Mouse (Mus musculus) hindbrain, embryonic 13.5 days (tissue): ENCODE data around the gene Mif4gd. TPM values are rescaled to one million over a fixed set of nuclear protein-coding genes. Genes with fewer than 3 reads are reported as not detected.
A peak's percentile ranks its signal among the peaks of the same experiment; 100 is the strongest.

Experiments
- ATAC-seq: fragments of 200-750 bp; cut with Nextera tagmentation; 2 replicates; pipeline ENCODE4 v1.8.0; 2017; ENCODE audit warnings: moderate TSS enrichment; ENCODE audit not compliant: low FRiP score
- H3K27ac ChIP-seq: fragments of 300-500 bp; sonication (generic); 2 replicates; pipeline ENCODE4 v1.5.1; 2015; ENCODE audit warnings: inconsistent platforms, mild to moderate bottlenecking, moderate library complexity
- H3K27me3 ChIP-seq: fragments of 300-500 bp; sonication (generic); 2 replicates; pipeline ENCODE4 v1.6.1; 2015; ENCODE audit warnings: mild to moderate bottlenecking, inconsistent platforms
- H3K36me3 ChIP-seq: fragments of 300-500 bp; sonication (generic); 2 replicates; pipeline ENCODE4 v1.6.1; 2015; ENCODE audit warnings: mild to moderate bottlenecking, inconsistent platforms
- H3K4me1 ChIP-seq: fragments of 300-500 bp; sonication (generic); replicated peaks from 2 replicates; pipeline ENCODE4 v1.6.1; 2015; ENCODE audit warnings: inconsistent platforms
- H3K4me2 ChIP-seq: fragments of 300-500 bp; sonication (generic); 2 replicates; pipeline ENCODE4 v1.6.1; 2015; ENCODE audit warnings: inconsistent platforms, mild to moderate bottlenecking, moderate library complexity
- H3K4me3 ChIP-seq: fragments of 300-500 bp; sonication (generic); 2 replicates; pipeline ENCODE4 v1.5.1; 2015; ENCODE audit warnings: mild to moderate bottlenecking, inconsistent platforms
- H3K9ac ChIP-seq: fragments of 300-500 bp; sonication (generic); 2 replicates; pipeline ENCODE4 v1.6.1; 2015; ENCODE audit warnings: mild to moderate bottlenecking, inconsistent platforms
- H3K9me3 ChIP-seq: fragments of 300-500 bp; sonication (generic); 2 replicates; pipeline ENCODE4 v1.6.1; 2016; ENCODE audit warnings: inconsistent platforms
- WGBS: fragments of 180-500 bp; shearing (Covaris S2); methylation state at CpG from one replicate; pipeline ENCODE4 v1.1.7; 2015; 5-methylcytosine and 5-hydroxymethylcytosine counted together
- polyA plus RNA-seq: library from polyadenylated mRNA; unstranded; fragments of >200 nt; fragmentation: Nextera tagmentation; extraction: Ambion mirVana; gene quantifications from 2 replicates; pipeline ENCODE4 v1.2.1, GENCODE M21; 2015

Mif4gd gene
- polyA plus RNA-seq, 1 experiment from 2014 or later = 11.3 TPM

GRCm38 (mm10) chr11:115630532-115631504 lies 18.0 kb upstream of the Mif4gd start:
- WGBS = 53% methylated on average over 16 of the region's 16 CpGs
- Histone ChIP-seq H3K9me3 (no peaks in the 10 kb centered on the region), H3K4me2 (no peak overlapping the region), H3K27me3 (no peaks in the 10 kb centered on the region), H3K9ac (no peak overlapping the region), H3K4me3 (no peak overlapping the region), H3K4me1 (peaks cover 17% of the 10 kb centered on the region), H3K36me3 (no peaks in the 10 kb centered on the region), H3K27ac (no peak overlapping the region)
- ATAC-seq = no peak

GRCm38 (mm10) chr11:115629734-115630531 lies 17.2 kb upstream of the Mif4gd start:
- no peak for ATAC-seq
- 89% methylated on average over 13 of the region's 13 CpGs for WGBS

GRCm38 (mm10) chr11:115628465-115629101 lies 15.8 kb upstream of the Mif4gd start:
- H3K4me1 ChIP-seq = peaks cover 18% of the 10 kb centered on the region
- no peak overlapping the region for H3K27ac ChIP-seq
- H3K36me3 ChIP-seq = peaks cover 2% of the 10 kb centered on the region; the same call in 1 of the 2 replicates
- 54% methylated on average over 13 of the region's 13 CpGs for WGBS
- 0 out of 2 replicates have a peak overlapping the region, but pooled peaks have one; percentile 39 for H3K9ac ChIP-seq
- no peaks in the 10 kb centered on the region for H3K9me3 ChIP-seq
- peak overlapping the region; percentile 76 for H3K4me3 ChIP-seq
- peak; percentile 4; the same call in 1 of the 2 replicates for ATAC-seq
- H3K27me3 ChIP-seq = no peaks in the 10 kb centered on the region
- peak overlapping the region; percentile 51 for H3K4me2 ChIP-seq

More at GRCm38 (mm10) chr11:115629734-115630531, 17.2 kb upstream of the Mif4gd start:
- no peaks in the 10 kb centered on the region for H3K36me3 ChIP-seq
- no peaks in the 10 kb centered on the region for H3K27me3 ChIP-seq
- H3K4me2 ChIP-seq = no peak overlapping the region
- no peak overlapping the region for H3K9ac ChIP-seq
- H3K27ac ChIP-seq = no peak overlapping the region
- H3K4me1 ChIP-seq = peaks cover 18% of the 10 kb centered on the region
- no peaks in the 10 kb centered on the region for H3K9me3 ChIP-seq
- no peak overlapping the region for H3K4me3 ChIP-seq

- under 1% methylated on average over 47 of the region's 47 CpGs for WGBS
- Histone ChIP-seq H3K9ac (peak within 1 kb of the TSS; percentile 78), H3K4me3 (peak within 1 kb of the TSS; percentile 76), H3K4me1 (peaks cover 18% of the 10 kb centered on the region), H3K27me3 (no peaks in the 10 kb centered on the region), H3K9me3 (no peaks in the 10 kb centered on the region), H3K4me2 (peak within 1 kb of the TSS; percentile 89), H3K36me3 (peaks cover 9% of the 10 kb centered on the region), H3K27ac (peak within 1 kb of the TSS; percentile 48)
- peak; percentile 99 for ATAC-seq
Observed at GRCm38 (mm10) chr11:115627705-115628464, 15.1 kb upstream of the Mif4gd start, which contains the start of gene Slc25a19. Gene Slc25a19 (minus strand): TSS chr11:115628295.

- Histone ChIP-seq H3K4me3 (peak overlapping the region; percentile 76), H3K4me2 (peak overlapping the region; percentile 89), H3K9ac (peak overlapping the region; percentile 78), H3K36me3 (peaks cover 17% of the 10 kb centered on the region), H3K27me3 (no peaks in the 10 kb centered on the region), H3K4me1 (peaks cover 18% of the 10 kb centered on the region), H3K27ac (no peak overlapping the region), H3K9me3 (no peaks in the 10 kb centered on the region)
- ATAC-seq = no peak
- 51% methylated on average over 11 of the region's 11 CpGs for WGBS
Observed at GRCm38 (mm10) chr11:115626824-115627616, 14.3 kb upstream of the Mif4gd start.

DNA sequence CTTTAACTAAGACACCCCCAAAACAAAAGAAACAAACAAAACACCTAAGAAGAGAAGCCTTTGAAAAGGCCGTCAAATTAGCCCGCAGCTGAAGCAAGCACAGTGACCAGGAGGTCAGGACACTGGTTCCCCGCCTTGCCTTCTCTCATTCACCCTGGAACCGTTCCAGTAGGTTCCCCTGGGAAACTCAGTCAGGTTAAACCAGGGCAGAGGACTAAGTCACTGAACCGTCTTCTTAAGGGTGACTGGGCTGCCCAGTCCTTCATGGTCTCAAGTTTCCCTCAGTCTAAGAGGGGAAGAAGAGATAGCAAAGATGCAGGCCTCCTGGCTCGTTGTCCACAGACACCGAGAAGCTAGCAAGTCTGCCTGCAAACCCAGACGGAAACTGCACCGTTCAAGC lies 13.1 kb upstream of the Mif4gd start:
- Histone ChIP-seq H3K9ac (no peak overlapping the region), H3K4me1 (peaks cover 18% of the 10 kb centered on the region), H3K9me3 (no peaks in the 10 kb centered on the region), H3K36me3 (peaks cover 26% of the 10 kb centered on the region), H3K4me3 (no peak overlapping the region), H3K27me3 (no peaks in the 10 kb centered on the region), H3K27ac (no peak overlapping the region), H3K4me2 (no peak overlapping the region)
- WGBS = 82% methylated on average over 9 of the region's 9 CpGs
- ATAC-seq = no peak

GRCm38 (mm10) chr11:115623487-115624070 lies 10.8 kb upstream of the Mif4gd start:
- no peak for ATAC-seq
- H3K4me3 ChIP-seq = no peak overlapping the region
- no peaks in the 10 kb centered on the region for H3K27me3 ChIP-seq
- H3K4me2 ChIP-seq = no peak overlapping the region
- H3K27ac ChIP-seq = no peak overlapping the region
- peaks cover 44% of the 10 kb centered on the region for H3K36me3 ChIP-seq
- 76% methylated on average over 9 of the region's 9 CpGs for WGBS
- H3K9ac ChIP-seq = no peak overlapping the region
- no peaks in the 10 kb centered on the region for H3K9me3 ChIP-seq
- H3K4me1 ChIP-seq = peaks cover 16% of the 10 kb centered on the region

GRCm38 (mm10) chr11:115619949-115620348 lies 7.2 kb upstream of the Mif4gd start:
- WGBS = 95% methylated on average over 7 of the region's 7 CpGs
- Histone ChIP-seq H3K4me3 (no peak overlapping the region), H3K4me2 (no peak overlapping the region), H3K9me3 (no peaks in the 10 kb centered on the region), H3K27ac (no peak overlapping the region), H3K36me3 (peaks cover 69% of the 10 kb centered on the region), H3K9ac (no peak overlapping the region), H3K27me3 (no peaks in the 10 kb centered on the region), H3K4me1 (no peaks in the 10 kb centered on the region)
- ATAC-seq = no peak

DNA sequence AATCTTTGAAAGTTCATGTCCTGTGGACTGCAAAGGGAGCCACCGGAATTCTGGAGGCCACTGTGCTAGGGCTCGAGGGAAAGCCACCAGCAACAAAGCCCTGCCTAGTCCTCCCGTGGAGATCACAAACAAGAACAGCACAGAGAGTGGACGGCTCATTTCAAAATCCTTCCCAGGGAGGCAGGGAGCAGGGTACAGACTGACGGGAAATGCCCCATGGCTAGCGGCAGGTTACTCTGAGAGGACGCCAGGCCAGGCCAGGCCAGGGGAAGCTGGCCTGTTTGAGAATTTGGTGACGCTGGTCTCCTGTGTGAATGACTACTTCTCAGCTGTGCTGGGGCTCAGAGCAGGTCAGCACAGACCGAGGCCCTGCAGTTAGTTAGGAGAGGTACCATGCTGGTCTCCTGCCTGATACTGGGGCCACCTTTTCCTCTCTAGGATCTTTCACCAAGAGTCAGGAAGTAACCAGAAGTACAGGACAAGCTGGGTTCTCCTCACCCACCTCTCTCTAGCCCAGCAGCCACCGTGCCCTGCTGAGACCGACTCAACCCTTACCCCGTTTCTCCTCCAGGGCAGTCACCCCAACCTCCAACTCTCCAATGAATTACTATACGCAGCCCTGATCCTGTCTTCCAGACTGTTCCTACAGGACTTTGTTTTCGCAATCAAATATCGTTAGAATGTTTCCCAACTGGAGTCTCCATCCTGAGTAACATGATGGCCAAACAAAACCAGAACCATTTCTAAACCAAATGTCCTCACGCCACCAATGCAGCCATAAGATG lies 6.2 kb upstream of the Mif4gd start:
- Histone ChIP-seq H3K4me2 (no peak overlapping the region), H3K9ac (no peak overlapping the region), H3K4me3 (no peak overlapping the region), H3K4me1 (no peaks in the 10 kb centered on the region), H3K27me3 (peaks cover 9% of the 10 kb centered on the region; the same call in 1 of the 2 replicates), H3K9me3 (no peaks in the 10 kb centered on the region), H3K27ac (no peak overlapping the region), H3K36me3 (peaks cover 76% of the 10 kb centered on the region)
- 90% methylated on average over 16 of the region's 16 CpGs for WGBS
- ATAC-seq = no peak

- Histone ChIP-seq H3K36me3 (peaks cover 68% of the 10 kb centered on the region), H3K4me2 (no peak overlapping the region), H3K9me3 (no peaks in the 10 kb centered on the region), H3K27ac (no peak overlapping the region), H3K4me1 (peaks cover 8% of the 10 kb centered on the region), H3K27me3 (peaks cover 16% of the 10 kb centered on the region), H3K9ac (no peak overlapping the region), H3K4me3 (no peak overlapping the region)
- ATAC-seq = no peak
- WGBS = 90% methylated on average over 2 of the region's 2 CpGs
Observed at GRCm38 (mm10) chr11:115618001-115618400, 5.2 kb upstream of the Mif4gd start.
